Mouse (Mus musculus) small intestine, adult 2 months (tissue): ENCODE measurements around the gene Ptpdc1. TPM values are rescaled to one million over a fixed set of nuclear protein-coding genes. Genes with fewer than 3 reads are reported as not detected.

ENCODE experiments used
- H3K27ac ChIP-seq: fragments of 200-500 bp; 2 replicates; pipeline ENCODE4 v1.5.1; 2012; ENCODE audit warnings: low read depth, low read length, control low read depth, inconsistent platforms; ENCODE audit not compliant: insufficient read depth
- H3K27me3 ChIP-seq: fragments of 200-500 bp; 2 replicates; pipeline ENCODE4 v1.6.1; 2012; ENCODE audit warnings: mild to moderate bottlenecking, moderate library complexity, low read length, inconsistent platforms; ENCODE audit not compliant: control insufficient read depth, insufficient read depth
- H3K36me3 ChIP-seq: fragments of 200-500 bp; 2 replicates; pipeline ENCODE4 v1.6.1; 2012; ENCODE audit warnings: mild to moderate bottlenecking, low read length, control low read depth, inconsistent platforms; ENCODE audit not compliant: control insufficient read depth, insufficient read depth
- H3K4me1 ChIP-seq: fragments of 200-500 bp; 2 replicates; pipeline ENCODE4 v1.6.1; 2012; ENCODE audit warnings: low read length, inconsistent platforms, mixed read lengths; ENCODE audit not compliant: control insufficient read depth, insufficient read depth, insufficient read length
- H3K4me3 ChIP-seq: fragments of 200-500 bp; 2 replicates; pipeline ENCODE4 v1.5.1; 2012; ENCODE audit warnings: low read depth, mild to moderate bottlenecking, control low read depth, inconsistent platforms, low read length, moderate library complexity
- CTCF ChIP-seq: fragments of 200-500 bp; IDR thresholded peaks from 2 replicates; pipeline ENCODE4 v1.5.1; 2012; ENCODE audit warnings: low read depth, mild to moderate bottlenecking, control low read depth, inconsistent platforms, low read length, moderate library complexity, mixed read lengths; ENCODE audit not compliant: insufficient replicate concordance, insufficient read length; ENCODE audit errors: extremely low read depth
- POLR2A ChIP-seq: fragments of 200-500 bp; IDR thresholded peaks from 2 replicates; pipeline ENCODE4 v1.6.1; 2012; ENCODE audit warnings: low read depth, mild to moderate bottlenecking, control low read depth, inconsistent platforms, low read length, moderate library complexity
- WGBS: fragments of 180-500 bp; shearing (Covaris S2); methylation state at CpG from one replicate; pipeline ENCODE4 v1.1.7; 2018; 5-methylcytosine and 5-hydroxymethylcytosine counted together
- polyA plus RNA-seq: library from polyadenylated mRNA; depleted of rRNA; stranded (reverse); fragments of >200 nt; gene quantifications from 2 replicates; pipeline ENCODE4 v1.2.3, GENCODE M21; 2012

The Ptpdc1 gene
- polyA plus RNA-seq, 1 experiment: 0.62 TPM

- 59% methylated on average over 4 of the region's 4 CpGs for WGBS
- no peaks in the 10 kb centered on the region for H3K27me3 ChIP-seq
- TF ChIP-seq POLR2A (no peak), CTCF (no peak)
- H3K36me3 ChIP-seq: no peaks in the 10 kb centered on the region
- H3K4me3 ChIP-seq: no peak overlapping the region
- 0 out of 2 replicates have a peak, but pooled peaks cover 1% of the 10 kb centered on the region for H3K4me1 ChIP-seq
- no peak overlapping the region for H3K27ac ChIP-seq
Observed at GRCm38 (mm10) chr13:48578616-48579015, 46.8 kb downstream of the Ptpdc1 start.

- 84% methylated on average over 11 of the region's 11 CpGs for WGBS
- no peaks in the 10 kb centered on the region for H3K36me3 ChIP-seq
- H3K27me3 ChIP-seq: no peaks in the 10 kb centered on the region
- 0 out of 2 replicates have a peak, but pooled peaks cover 1% of the 10 kb centered on the region for H3K4me1 ChIP-seq
- no peak overlapping the region for H3K4me3 ChIP-seq
- TF ChIP-seq POLR2A (no peak), CTCF (no peak)
- H3K27ac ChIP-seq: no peak overlapping the region
Observed at GRCm38 (mm10) chr13:48577836-48578235, 47.6 kb downstream of the Ptpdc1 start.

- no peaks in the 10 kb centered on the region for H3K36me3 ChIP-seq
- no peak overlapping the region for H3K27ac ChIP-seq
- H3K27me3 ChIP-seq: no peaks in the 10 kb centered on the region
- 73% methylated on average over 6 of the region's 6 CpGs for WGBS
- TF ChIP-seq CTCF: no peak
- H3K4me1 ChIP-seq: 0 out of 2 replicates have a peak, but pooled peaks cover 1% of the 10 kb centered on the region
- H3K4me3 ChIP-seq: no peak overlapping the region
Observed at GRCm38 (mm10) chr13:48577007-48577406, 48.5 kb downstream of the Ptpdc1 start.

DNA sequence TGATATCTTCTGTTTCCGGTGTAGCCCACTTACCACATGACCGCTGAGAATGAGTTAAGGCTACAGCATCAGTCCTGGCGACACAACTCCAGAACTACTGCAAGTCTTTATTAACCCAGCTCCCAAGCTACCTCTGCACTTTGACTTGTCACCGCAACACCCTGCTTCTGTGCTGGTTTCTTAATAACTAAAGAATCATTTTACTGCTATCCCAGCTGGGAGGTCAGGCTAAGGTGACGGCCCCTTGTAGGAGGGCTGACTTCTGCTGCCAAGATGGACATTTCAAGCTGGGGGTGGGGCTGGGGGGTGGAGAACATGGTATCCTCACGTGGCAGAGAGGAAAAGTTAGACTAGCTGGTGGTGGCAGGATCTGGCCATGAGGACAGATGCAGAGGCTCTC is 50.7 kb downstream of the Ptpdc1 start:
- WGBS: 37% methylated on average over 6 of the region's 6 CpGs
- no peaks in the 10 kb centered on the region for H3K36me3 ChIP-seq
- H3K4me3 ChIP-seq: no peak overlapping the region
- H3K4me1 ChIP-seq: 0 out of 2 replicates have a peak, but pooled peaks cover 1% of the 10 kb centered on the region
- TF ChIP-seq CTCF (no peak), POLR2A (no peak)
- no peak overlapping the region for H3K27ac ChIP-seq
- H3K27me3 ChIP-seq: no peaks in the 10 kb centered on the region

DNA sequence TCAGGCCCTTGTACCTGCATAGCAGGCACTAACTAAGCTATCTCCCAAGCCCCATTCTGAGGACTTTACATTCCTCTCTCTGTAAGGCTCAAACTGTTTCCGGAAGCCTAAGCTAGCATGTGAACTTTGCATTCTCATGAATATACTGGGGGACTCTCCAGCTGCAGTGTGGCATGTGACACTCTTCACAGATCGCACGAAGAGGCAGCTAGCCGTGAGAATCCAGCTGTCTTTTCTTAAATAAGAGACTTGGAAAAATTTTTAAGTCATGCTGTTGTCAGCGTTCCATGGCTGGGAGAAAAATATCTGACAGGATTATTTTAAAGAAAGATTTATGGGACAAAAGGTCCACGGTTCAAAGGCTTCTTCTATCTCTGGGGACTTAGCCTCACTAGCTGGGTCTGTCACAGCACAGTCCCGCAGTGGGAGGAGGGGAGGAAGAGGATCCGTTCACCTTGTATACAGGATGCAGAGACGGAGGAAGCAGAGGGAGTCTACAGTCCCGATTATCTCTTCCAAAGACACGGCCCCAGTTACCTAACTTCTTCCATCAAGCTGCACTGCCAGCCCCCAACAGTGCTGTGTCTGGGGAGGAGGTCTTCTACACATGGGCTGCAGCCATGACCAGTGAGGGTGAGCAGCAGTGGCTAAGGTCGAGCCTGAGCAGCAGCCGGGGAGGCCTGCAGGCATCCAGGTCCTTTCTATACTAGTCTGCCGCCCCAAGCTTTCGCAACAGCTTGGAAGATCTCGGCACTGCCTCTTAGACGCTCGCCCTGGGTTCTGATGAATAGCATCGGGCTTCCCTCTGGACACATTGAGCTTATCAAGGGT is 51.7 kb downstream of the Ptpdc1 start:
- no peaks in the 10 kb centered on the region for H3K27me3 ChIP-seq
- H3K4me1 ChIP-seq: 0 out of 2 replicates have a peak, but pooled peaks cover 1% of the 10 kb centered on the region
- H3K36me3 ChIP-seq: no peaks in the 10 kb centered on the region
- H3K27ac ChIP-seq: peak overlapping the region; percentile 23; the same call in 1 of the 2 replicates
- TF ChIP-seq POLR2A (no peak), CTCF (no peak)
- H3K4me3 ChIP-seq: no peak overlapping the region
- 44% methylated on average over 19 of the region's 19 CpGs for WGBS

GRCm38 (mm10) chr13:48572127-48572526 is 53.3 kb downstream of the Ptpdc1 start:
- WGBS: 14% methylated on average over 1 of the region's 1 CpGs
- TF ChIP-seq POLR2A (no peak), CTCF (peak; percentile 63; the same call in 1 of the 2 replicates)

GRCm38 (mm10) chr13:48571298-48571697 is 54.2 kb downstream of the Ptpdc1 start:
- no peaks in the 10 kb centered on the region for H3K27me3 ChIP-seq
- no peak overlapping the region for H3K4me3 ChIP-seq
- WGBS: 61% methylated on average over 5 of the region's 5 CpGs
- H3K36me3 ChIP-seq: no peaks in the 10 kb centered on the region
- H3K4me1 ChIP-seq: peaks cover 3% of the 10 kb centered on the region; the same call in 1 of the 2 replicates
- TF ChIP-seq POLR2A (no peak), CTCF (no peak)
- no peak overlapping the region for H3K27ac ChIP-seq

More at GRCm38 (mm10) chr13:48572127-48572526, 53.3 kb downstream of the Ptpdc1 start:
- no peak overlapping the region for H3K4me3 ChIP-seq
- 0 out of 2 replicates have a peak, but pooled peaks cover 1% of the 10 kb centered on the region for H3K4me1 ChIP-seq
- no peaks in the 10 kb centered on the region for H3K27me3 ChIP-seq
- no peak overlapping the region for H3K27ac ChIP-seq
- H3K36me3 ChIP-seq: no peaks in the 10 kb centered on the region

GRCm38 (mm10) chr13:48569576-48570132 is 55.8 kb downstream of the Ptpdc1 start:
- Histone ChIP-seq H3K4me1 (peaks cover 7% of the 10 kb centered on the region; the same call in 1 of the 2 replicates), H3K27ac (no peak overlapping the region), H3K27me3 (no peaks in the 10 kb centered on the region), H3K36me3 (no peaks in the 10 kb centered on the region), H3K4me3 (no peak overlapping the region)
- 74% methylated on average over 5 of the region's 5 CpGs for WGBS
- TF ChIP-seq CTCF: no peak
- TF ChIP-seq POLR2A: no peak
